Mouse (Mus musculus) CH12.LX (cell line): ENCODE measurements at regions not wholly inside any gene's neighbourhood (a gene's known extent, or its start where the extent isn't known, plus 50 kb on each side); places are given as distances from the start of the nearest gene placed in this dataset.

Experiments
- DNase-seq: peaks from one replicate; pipeline ENCODE4 v3.0.0-alpha.2; 2013; ENCODE audit errors: extremely low read depth
- H3K27ac ChIP-seq: 2 replicates; pipeline ENCODE4 v1.5.1; 2012; ENCODE audit warnings: low read depth, mild to moderate bottlenecking, control low read depth, moderate library complexity; ENCODE audit not compliant: insufficient read depth
- H3K27me3 ChIP-seq: replicated peaks from 2 replicates; pipeline ENCODE3; 2012; ENCODE audit warnings: inconsistent platforms
- H3K36me3 ChIP-seq, 2 experiments: replicated peaks in 1 of 2; 2 replicates each; pipeline versions ENCODE3 to v1.6.1; 2012; ENCODE audit warnings: inconsistent platforms in 1 of 2, low read length in 1 of 2, mild to moderate bottlenecking in 1 of 2, mixed read lengths in 1 of 2, moderate library complexity in 1 of 2; ENCODE audit not compliant: control insufficient read depth in 1 of 2, insufficient read depth in 1 of 2
- H3K4me1 ChIP-seq, 2 experiments: 2 replicates each; pipeline ENCODE4 v1.6.1; 2012; ENCODE audit warnings: inconsistent platforms in 1 of 2, moderate library complexity in 1 of 2; ENCODE audit not compliant: insufficient read depth in 2 of 2, control insufficient read depth in 1 of 2
- H3K4me2 ChIP-seq: 2 replicates; pipeline ENCODE4 v1.6.1; 2012; ENCODE audit warnings: low read depth, mild to moderate bottlenecking, control low read depth; ENCODE audit not compliant: poor library complexity, insufficient read depth, severe bottlenecking
- H3K4me3 ChIP-seq, 3 experiments: fragments of 150-350 bp in 1 of 3; sonication (generic) in 1 of 3; replicated peaks in 1 of 3; 2 replicates each; pipeline versions ENCODE3 to v1.5.1; 2011 to 2012; ENCODE audit warnings: low read depth in 2 of 3, low read length in 2 of 3, mild to moderate bottlenecking in 2 of 3, moderate library complexity in 2 of 3, control low read depth in 1 of 3, improper control_type of control experiment in 1 of 3, inconsistent platforms in 1 of 3, mixed read lengths in 1 of 3; ENCODE audit not compliant: poor library complexity in 1 of 3
- H3K79me2 ChIP-seq: replicated peaks from 2 replicates; pipeline ENCODE4 v1.6.1; 2012; ENCODE audit warnings: mild to moderate bottlenecking, moderate library complexity; ENCODE audit not compliant: control insufficient read depth, poor library complexity, insufficient read depth, severe bottlenecking; ENCODE audit errors: extremely low read depth
- H3K9ac ChIP-seq: 2 replicates; pipeline ENCODE4 v1.6.1; 2012; ENCODE audit warnings: low read depth, mild to moderate bottlenecking, control low read depth, moderate library complexity; ENCODE audit not compliant: insufficient read depth
- H3K9me3 ChIP-seq: replicated peaks from 2 replicates; pipeline ENCODE3; 2012; ENCODE audit warnings: low read length, inconsistent platforms, mixed read lengths
- BHLHE40 ChIP-seq: IDR thresholded peaks from 2 replicates; pipeline ENCODE4 v1.6.1; 2011; ENCODE audit warnings: mild to moderate bottlenecking, low read depth, low read length, improper control_type of control experiment
- ETS1 ChIP-seq: conservative IDR thresholded peaks from 2 replicates; pipeline ENCODE4 v1.6.1; 2012; ENCODE audit warnings: low read depth, mild to moderate bottlenecking, inconsistent platforms, low read length, improper control_type of control experiment, moderate library complexity
- GABPA ChIP-seq: IDR thresholded peaks from 2 replicates; pipeline ENCODE4 v1.6.1; 2012; ENCODE audit warnings: low read depth, low read length, improper control_type of control experiment, inconsistent platforms; ENCODE audit not compliant: insufficient replicate concordance
- IRF4 ChIP-seq: IDR thresholded peaks from 2 replicates; pipeline ENCODE4 v1.6.1; 2014; ENCODE audit warnings: low read depth, mild to moderate bottlenecking, inconsistent platforms, low read length, improper control_type of control experiment
- JUN ChIP-seq: IDR thresholded peaks from 2 replicates; pipeline ENCODE4 v1.6.1; 2011; ENCODE audit warnings: low read depth, mild to moderate bottlenecking, low read length, improper control_type of control experiment, moderate library complexity; ENCODE audit not compliant: insufficient read depth
- JUND ChIP-seq: conservative IDR thresholded peaks from 2 replicates; pipeline ENCODE4 v1.6.1; 2011; ENCODE audit warnings: low read depth, low read length, improper control_type of control experiment
- MAFK ChIP-seq: IDR thresholded peaks from 2 replicates; pipeline ENCODE4 v1.6.1; 2011; ENCODE audit warnings: low read length, improper control_type of control experiment; ENCODE audit not compliant: insufficient replicate concordance
- MAX ChIP-seq: IDR thresholded peaks from 2 replicates; pipeline ENCODE4 v1.6.1; 2011; ENCODE audit warnings: low read length, improper control_type of control experiment
- MAZ ChIP-seq: IDR thresholded peaks from 2 replicates; pipeline ENCODE4 v1.6.1; 2012; ENCODE audit warnings: low read depth, mild to moderate bottlenecking, inconsistent platforms, low read length, improper control_type of control experiment, moderate library complexity
- MEF2A ChIP-seq: IDR thresholded peaks from 2 replicates; pipeline ENCODE4 v1.6.1; 2014; ENCODE audit warnings: low read depth, mild to moderate bottlenecking, inconsistent platforms, low read length, improper control_type of control experiment, borderline replicate concordance
- MYC ChIP-seq: IDR thresholded peaks from 2 replicates; pipeline ENCODE4 v1.6.1; 2011; ENCODE audit warnings: low read depth, mild to moderate bottlenecking, improper control_type of control experiment, low read length
- NELFE ChIP-seq: IDR thresholded peaks from 2 replicates; pipeline ENCODE4 v1.6.1; 2011; ENCODE audit warnings: low read depth, low read length, improper control_type of control experiment
- PAX5 ChIP-seq: IDR thresholded peaks from 2 replicates; pipeline ENCODE4 v1.6.1; 2012; ENCODE audit warnings: low read length, inconsistent platforms, mixed read lengths
- POLR2A ChIP-seq: IDR thresholded peaks from 2 replicates; pipeline ENCODE4 v1.6.1; 2011; ENCODE audit warnings: low read depth, mild to moderate bottlenecking, improper control_type of control experiment, low read length
- POLR2AphosphoS2 ChIP-seq: IDR thresholded peaks from 2 replicates; pipeline ENCODE4 v1.6.1; 2011; ENCODE audit warnings: low read depth, low read length, improper control_type of control experiment
- RCOR1 ChIP-seq: conservative IDR thresholded peaks from 2 replicates; pipeline ENCODE4 v1.6.1; 2012; ENCODE audit warnings: low read depth, mild to moderate bottlenecking, inconsistent platforms, low read length, improper control_type of control experiment
- UBTF ChIP-seq: IDR thresholded peaks from 2 replicates; pipeline ENCODE4 v1.6.1; 2012; ENCODE audit warnings: low read depth, mild to moderate bottlenecking, inconsistent platforms, low read length, improper control_type of control experiment, moderate library complexity
- USF1 ChIP-seq: IDR thresholded peaks from 2 replicates; pipeline ENCODE4 v1.6.1; 2014; ENCODE audit warnings: low read depth, mild to moderate bottlenecking, inconsistent platforms, low read length, improper control_type of control experiment
- ZC3H11A ChIP-seq: IDR thresholded peaks from 2 replicates; pipeline ENCODE4 v1.6.1; 2012; ENCODE audit warnings: low read depth, mild to moderate bottlenecking, inconsistent platforms, low read length, improper control_type of control experiment
- ZNF384 ChIP-seq: IDR thresholded peaks from 2 replicates; pipeline ENCODE4 v1.6.1; 2012; ENCODE audit warnings: low read depth, low read length, improper control_type of control experiment, inconsistent platforms
- dilution Hi-C: fragments of 300-500 bp; cut with MboI; formaldehyde crosslinking; loops from 2 replicates; pipeline ENCODE4 v1.14.3; 2020; ENCODE audit warnings: low sequenced_read_pairs; ENCODE audit not compliant: extremely low pct_unique_long_range_greater_than_20kb, extremely low pct_ligation_motif_present
- in situ Hi-C: fragments of 300-500 bp; cut with MboI; formaldehyde crosslinking; loops from 3 replicates; pipeline ENCODE4 v1.14.3; 2019; ENCODE audit warnings: low sequenced_read_pairs, low pct_ligation_motif_present, low pct_unique_long_range_greater_than_20kb, mixed read lengths

DNA sequence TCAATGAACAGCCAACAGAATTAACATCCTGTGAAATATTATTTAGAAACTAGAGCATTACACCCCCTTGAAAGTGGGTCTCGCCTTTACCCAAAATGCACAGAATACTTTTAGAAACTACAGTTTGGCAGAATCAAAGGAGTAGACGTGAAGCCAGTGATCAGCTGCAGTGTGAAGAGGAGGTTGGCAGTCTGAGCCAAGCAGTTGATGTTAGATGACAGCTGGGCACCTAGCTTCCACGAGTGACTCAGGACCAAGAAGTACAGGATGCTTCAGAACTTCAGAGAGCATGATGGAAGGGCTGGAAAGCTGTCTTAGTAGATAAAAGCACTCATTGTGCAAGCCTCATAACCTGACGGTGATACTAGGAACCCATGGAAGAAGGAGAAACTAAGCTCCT is 65.6 kb upstream of the 9630041A04Rik start:
- no peak for DNase-seq
- no peak overlapping the region for H3K4me3 ChIP-seq
- in situ Hi-C loops (no loop called here), dilution Hi-C loops (no loop called here)
- no peak overlapping the region for H3K4me2 ChIP-seq
- no peaks in the 10 kb centered on the region for H3K4me1 ChIP-seq
- H3K9me3 ChIP-seq, result peaks cover 68% of the 10 kb centered on the region
- H3K36me3 ChIP-seq, result no peaks in the 10 kb centered on the region
- H3K9ac ChIP-seq, result no peak overlapping the region
- no peaks in the 10 kb centered on the region for H3K27me3 ChIP-seq
- TF ChIP-seq ZC3H11A (no peak), MAX (no peak), GABPA (no peak), RCOR1 (no peak), ZNF384 (no peak), JUN (no peak), IRF4 (no peak), PAX5 (no peak), MEF2A (no peak)
- H3K79me2 ChIP-seq, result no peaks in the 10 kb centered on the region
- no peak overlapping the region for H3K27ac ChIP-seq

- Histone ChIP-seq H3K27ac (no peak overlapping the region), H3K9ac (no peak overlapping the region), H3K4me2 (no peak overlapping the region), H3K27me3 (no peaks in the 10 kb centered on the region), H3K9me3 (peaks cover 73% of the 10 kb centered on the region), H3K4me3 (no peak overlapping the region), H3K36me3 (no peaks in the 10 kb centered on the region), H3K79me2 (no peaks in the 10 kb centered on the region), H3K4me1 (no peaks in the 10 kb centered on the region)
- TF ChIP-seq IRF4 (no peak), JUND (no peak), MAZ (no peak)
- no peak for DNase-seq
- dilution Hi-C loops (no loop called here), in situ Hi-C loops (no loop called here)
Observed at GRCm38 (mm10) chr9:101795436-101795835, 66.2 kb upstream of the 9630041A04Rik start.

DNA sequence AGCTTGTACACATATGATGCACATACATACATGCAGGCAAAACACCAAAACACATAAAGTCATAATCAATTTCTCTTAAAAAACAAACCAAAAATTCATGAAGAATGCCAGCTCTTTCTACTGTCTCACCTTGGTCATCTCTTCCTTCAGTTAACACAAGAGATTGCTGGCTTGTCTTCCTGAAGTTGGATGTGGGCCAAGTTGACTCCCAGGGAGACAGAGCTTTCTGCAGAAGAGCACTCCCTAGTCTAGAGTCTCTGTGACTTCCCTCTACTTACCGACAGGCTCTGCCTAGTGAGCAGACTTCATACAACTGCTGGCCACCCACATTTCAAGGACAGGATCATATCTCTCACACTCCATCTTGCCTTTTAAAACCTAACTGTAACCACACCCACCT is 70.7 kb upstream of the 9630041A04Rik start:
- H3K27ac ChIP-seq, result no peak overlapping the region
- no peak overlapping the region for H3K4me2 ChIP-seq
- no peak overlapping the region for H3K9ac ChIP-seq
- no peaks in the 10 kb centered on the region for H3K4me1 ChIP-seq
- dilution Hi-C loops (no loop called here), in situ Hi-C loops (no loop called here)
- DNase-seq, result no peak
- TF ChIP-seq ETS1, result no peak
- TF ChIP-seq UBTF, result no peak
- TF ChIP-seq USF1, result no peak
- TF ChIP-seq POLR2A, result no peak
- no peak for TF ChIP-seq MYC
- no peak for TF ChIP-seq MAX
- TF ChIP-seq BHLHE40, result no peak
- TF ChIP-seq MAFK, result no peak
- no peak for TF ChIP-seq POLR2AphosphoS2
- TF ChIP-seq NELFE, result no peak
- H3K27me3 ChIP-seq, result no peaks in the 10 kb centered on the region
- no peaks in the 10 kb centered on the region for H3K79me2 ChIP-seq
- peaks cover 50% of the 10 kb centered on the region for H3K9me3 ChIP-seq
- no peak overlapping the region for H3K4me3 ChIP-seq
- H3K36me3 ChIP-seq, result no peaks in the 10 kb centered on the region
